Mouse (Mus musculus) liver, embryonic 12.5 days (tissue): Measurements from ENCODE around the gene Gm19426. TPM values are rescaled to one million over a fixed set of nuclear protein-coding genes. Genes with fewer than 3 reads are reported as not detected.

Experiments used
- ATAC-seq: fragments of 200-750 bp; cut with Nextera tagmentation; 2 replicates; pipeline ENCODE4 v1.8.0; 2017; ENCODE audit warnings: moderate number of reproducible peaks, mild to moderate bottlenecking, moderate library complexity
- H3K27ac ChIP-seq: fragments of 300-500 bp; sonication (generic); 2 replicates; pipeline ENCODE4 v1.5.1; 2016; ENCODE audit warnings: mild to moderate bottlenecking
- H3K27me3 ChIP-seq: fragments of 300-500 bp; sonication (generic); replicated peaks from 2 replicates; pipeline ENCODE4 v1.6.1; 2016; ENCODE audit warnings: mild to moderate bottlenecking, moderate library complexity
- H3K36me3 ChIP-seq: fragments of 300-500 bp; sonication (generic); 2 replicates; pipeline ENCODE4 v1.6.1; 2016; ENCODE audit warnings: mild to moderate bottlenecking, moderate library complexity
- H3K4me1 ChIP-seq: fragments of 300-500 bp; sonication (generic); 2 replicates; pipeline ENCODE4 v1.6.1; 2016
- H3K4me2 ChIP-seq: fragments of 300-500 bp; sonication (generic); 2 replicates; pipeline ENCODE4 v1.6.1; 2016; ENCODE audit warnings: mild to moderate bottlenecking, moderate library complexity
- H3K4me3 ChIP-seq: fragments of 300-500 bp; sonication (generic); 2 replicates; pipeline ENCODE4 v1.5.1; 2016; ENCODE audit warnings: mild to moderate bottlenecking, moderate library complexity
- H3K9ac ChIP-seq: fragments of 300-500 bp; sonication (generic); 2 replicates; pipeline ENCODE4 v1.6.1; 2016; ENCODE audit warnings: mild to moderate bottlenecking, moderate library complexity
- H3K9me3 ChIP-seq: fragments of 300-500 bp; sonication (generic); replicated peaks from 2 replicates; pipeline ENCODE4 v1.6.1; 2016; ENCODE audit warnings: mild to moderate bottlenecking, moderate library complexity
- WGBS: fragments of 180-500 bp; shearing (Covaris S2); methylation state at CpG from one replicate; pipeline ENCODE4 v1.1.7; 2016; ENCODE audit not compliant: insufficient replicate concordance; 5-methylcytosine and 5-hydroxymethylcytosine counted together
- polyA plus RNA-seq: library from polyadenylated mRNA; unstranded; fragments of >200 nt; fragmentation: Nextera tagmentation; extraction: Ambion mirVana; gene quantifications from 2 replicates; pipeline ENCODE4 v1.2.1, GENCODE M21; 2016

The Gm19426 gene
- polyA plus RNA-seq, 1 experiment from 2014 or later, result 3.8 TPM

- Histone ChIP-seq H3K27me3 (peaks cover 15% of the 10 kb centered on the region; the same call in 1 of the 2 replicates), H3K9me3 (no peaks in the 10 kb centered on the region), H3K4me1 (peaks cover 64% of the 10 kb centered on the region), H3K36me3 (peaks cover 30% of the 10 kb centered on the region), H3K27ac (peak overlapping the region; percentile 90), H3K4me3 (peak overlapping the region; percentile 76), H3K4me2 (peak overlapping the region; percentile 89), H3K9ac (peak overlapping the region; percentile 90)
- ATAC-seq, result peak; percentile 45; the same call in 1 of the 2 replicates
- 8% methylated on average over 10 of the region's 10 CpGs for WGBS
These were observed 671 bp upstream of the Gm19426 start for GRCm38 (mm10) chr2:84744126-84744525.

- ATAC-seq, result peak; percentile 28
- Histone ChIP-seq H3K9ac (peak overlapping the region; percentile 90), H3K27ac (peak overlapping the region; percentile 90), H3K27me3 (peaks cover 17% of the 10 kb centered on the region; the same call in 1 of the 2 replicates), H3K9me3 (no peaks in the 10 kb centered on the region), H3K4me2 (peak overlapping the region; percentile 89), H3K36me3 (peaks cover 40% of the 10 kb centered on the region), H3K4me3 (peak overlapping the region; percentile 76), H3K4me1 (peaks cover 79% of the 10 kb centered on the region)
- 5% methylated on average over 26 of the region's 26 CpGs for WGBS
These were observed 788 bp downstream of the Gm19426 start for GRCm38 (mm10) chr2:84742451-84743283.

- H3K27ac ChIP-seq, result peak overlapping the region; percentile 90
- peak overlapping the region; percentile 90 for H3K9ac ChIP-seq
- no peaks in the 10 kb centered on the region for H3K9me3 ChIP-seq
- WGBS, result 28% methylated on average over 5 of the region's 5 CpGs
- H3K27me3 ChIP-seq, result peaks cover 19% of the 10 kb centered on the region
- ATAC-seq, result no peak
- peak overlapping the region; percentile 89 for H3K4me2 ChIP-seq
- peak overlapping the region; percentile 76 for H3K4me3 ChIP-seq
- H3K36me3 ChIP-seq, result peaks cover 47% of the 10 kb centered on the region
- H3K4me1 ChIP-seq, result peaks cover 80% of the 10 kb centered on the region
These were observed 1.5 kb downstream of the Gm19426 start for GRCm38 (mm10) chr2:84741841-84742450.

GRCm38 (mm10) chr2:84740608-84741333, 2.7 kb downstream of the Gm19426 start:
- Histone ChIP-seq H3K27me3 (peaks cover 14% of the 10 kb centered on the region), H3K4me3 (0 out of 2 replicates have a peak overlapping the region, but pooled peaks have one; percentile 6)

GRCm38 (mm10) chr2:84738271-84738911, 5.1 kb downstream of the Gm19426 start:
- Histone ChIP-seq H3K9ac (peak overlapping the region; percentile 90), H3K4me1 (peaks cover 96% of the 10 kb centered on the region), H3K4me3 (peak overlapping the region; percentile 74), H3K27ac (peak overlapping the region; percentile 99), H3K4me2 (peak overlapping the region; percentile 89), H3K9me3 (no peaks in the 10 kb centered on the region), H3K27me3 (peaks cover 14% of the 10 kb centered on the region), H3K36me3 (peaks cover 61% of the 10 kb centered on the region)
- WGBS, result 3% methylated on average over 12 of the region's 12 CpGs
- ATAC-seq, result no peak

More at GRCm38 (mm10) chr2:84740608-84741333, 2.7 kb downstream of the Gm19426 start:
- Histone ChIP-seq H3K4me1 (peaks cover 89% of the 10 kb centered on the region), H3K36me3 (peaks cover 59% of the 10 kb centered on the region), H3K9me3 (no peaks in the 10 kb centered on the region), H3K4me2 (peak overlapping the region; percentile 89), H3K27ac (peak overlapping the region; percentile 99), H3K9ac (peak overlapping the region; percentile 1; the same call in 1 of the 2 replicates)
- 76% methylated on average over 15 of the region's 15 CpGs for WGBS
- ATAC-seq, result no peak

GRCm38 (mm10) chr2:84737451-84737925, 6.0 kb downstream of the Gm19426 start:
- Histone ChIP-seq H3K4me2 (peak overlapping the region; percentile 89), H3K4me1 (peaks cover 97% of the 10 kb centered on the region), H3K36me3 (peaks cover 61% of the 10 kb centered on the region), H3K9me3 (no peaks in the 10 kb centered on the region), H3K27ac (peak overlapping the region; percentile 99), H3K9ac (peak overlapping the region; percentile 90), H3K4me3 (peak overlapping the region; percentile 74), H3K27me3 (peaks cover 14% of the 10 kb centered on the region)
- no peak for ATAC-seq
- WGBS, result 16% methylated on average over 8 of the region's 8 CpGs

- WGBS, result 21% methylated on average over 27 of the region's 27 CpGs
- no peaks in the 10 kb centered on the region for H3K9me3 ChIP-seq
- no peak for ATAC-seq
- peaks cover 97% of the 10 kb centered on the region for H3K4me1 ChIP-seq
- H3K27me3 ChIP-seq, result peaks cover 14% of the 10 kb centered on the region
- H3K27ac ChIP-seq, result peak overlapping the region; percentile 99
- peak overlapping the region; percentile 89 for H3K4me2 ChIP-seq
- peaks cover 55% of the 10 kb centered on the region for H3K36me3 ChIP-seq
- H3K4me3 ChIP-seq, result peak overlapping the region; percentile 74
- peak overlapping the region; percentile 90 for H3K9ac ChIP-seq
These were observed 6.9 kb downstream of the Gm19426 start for GRCm38 (mm10) chr2:84736312-84737161.

- Histone ChIP-seq H3K9ac (peak overlapping the region; percentile 90), H3K9me3 (no peaks in the 10 kb centered on the region), H3K27me3 (peaks cover 14% of the 10 kb centered on the region), H3K27ac (peak overlapping the region; percentile 99), H3K4me2 (peak overlapping the region; percentile 89), H3K4me3 (peak overlapping the region; percentile 74), H3K4me1 (peaks cover 96% of the 10 kb centered on the region), H3K36me3 (peaks cover 44% of the 10 kb centered on the region)
- ATAC-seq, result peak; percentile 92
- 7% methylated on average over 7 of the region's 7 CpGs for WGBS
These were observed 8.0 kb downstream of the Gm19426 start for GRCm38 (mm10) chr2:84735346-84735920.

- peak overlapping the region; percentile 99 for H3K27ac ChIP-seq
- H3K4me1 ChIP-seq, result peaks cover 96% of the 10 kb centered on the region
- H3K4me2 ChIP-seq, result peak overlapping the region; percentile 89
- H3K27me3 ChIP-seq, result peaks cover 14% of the 10 kb centered on the region
- H3K4me3 ChIP-seq, result peak overlapping the region; percentile 74
- 0 out of 2 replicates have a peak, but pooled peaks have one; percentile 11 for ATAC-seq
- H3K9ac ChIP-seq, result peak overlapping the region; percentile 90
- 3% methylated on average over 2 of the region's 2 CpGs for WGBS
- H3K9me3 ChIP-seq, result no peaks in the 10 kb centered on the region
- peaks cover 39% of the 10 kb centered on the region for H3K36me3 ChIP-seq
These were observed 8.5 kb downstream of the Gm19426 start for GRCm38 (mm10) chr2:84734919-84735318.

GRCm38 (mm10) chr2:84734351-84734864, 9.0 kb downstream of the Gm19426 start:
- Histone ChIP-seq H3K9ac (peak overlapping the region; percentile 90), H3K36me3 (peaks cover 34% of the 10 kb centered on the region), H3K27ac (peak overlapping the region; percentile 99), H3K4me1 (peaks cover 95% of the 10 kb centered on the region), H3K4me3 (peak overlapping the region; percentile 74), H3K9me3 (no peaks in the 10 kb centered on the region), H3K27me3 (peaks cover 14% of the 10 kb centered on the region), H3K4me2 (peak overlapping the region; percentile 89)
- ATAC-seq, result no peak
- 2% methylated on average over 11 of the region's 11 CpGs for WGBS
